Mouse (Mus musculus): ENCODE data around the gene Synj1. TPM values are rescaled to one million over a fixed set of nuclear protein-coding genes. Genes with fewer than 3 reads are reported as not detected.

The Synj1 gene
- polyA plus RNA-seq, 1 experiment, result 157 TPM

- Histone ChIP-seq H3K4me3 (ENCODE audit: insufficient read depth, low read length) (peak overlapping the region; percentile 55), H3K27ac (ENCODE audit: insufficient read depth, low read length) (peak overlapping the region; percentile 41; the same call in 1 of the 2 replicates), H3K4me1 (ENCODE audit: control insufficient read depth, insufficient read depth, low read length) (no peaks in the 10 kb centered on the region)
- TF ChIP-seq POLR2A (IDR thresholded peaks at IDR 0.05; ENCODE audit: extremely low read depth, insufficient read depth, low read length), result no peak
- TF ChIP-seq CTCF (IDR thresholded peaks at IDR 0.05; ENCODE audit: extremely low read depth, insufficient read depth, low read length), result no peak
Observed at GRCm38 (mm10) chr16:90934193-90934686, 76.9 kb downstream of the Synj1 start.

- Histone ChIP-seq H3K4me1 (ENCODE audit: control insufficient read depth, insufficient read depth, low read length) (no peaks in the 10 kb centered on the region; the same call in 1 of the 2 replicates), H3K27ac (ENCODE audit: insufficient read depth, low read length) (no peak overlapping the region), H3K4me3 (ENCODE audit: insufficient read depth, low read length) (peak overlapping the region; percentile 55)
- no peak for TF ChIP-seq POLR2A (IDR thresholded peaks at IDR 0.05; ENCODE audit: extremely low read depth, insufficient read depth, low read length)
- TF ChIP-seq CTCF (IDR thresholded peaks at IDR 0.05; ENCODE audit: extremely low read depth, insufficient read depth, low read length), result no peak
Observed at GRCm38 (mm10) chr16:90933534-90934176, 77.5 kb downstream of the Synj1 start.

DNA sequence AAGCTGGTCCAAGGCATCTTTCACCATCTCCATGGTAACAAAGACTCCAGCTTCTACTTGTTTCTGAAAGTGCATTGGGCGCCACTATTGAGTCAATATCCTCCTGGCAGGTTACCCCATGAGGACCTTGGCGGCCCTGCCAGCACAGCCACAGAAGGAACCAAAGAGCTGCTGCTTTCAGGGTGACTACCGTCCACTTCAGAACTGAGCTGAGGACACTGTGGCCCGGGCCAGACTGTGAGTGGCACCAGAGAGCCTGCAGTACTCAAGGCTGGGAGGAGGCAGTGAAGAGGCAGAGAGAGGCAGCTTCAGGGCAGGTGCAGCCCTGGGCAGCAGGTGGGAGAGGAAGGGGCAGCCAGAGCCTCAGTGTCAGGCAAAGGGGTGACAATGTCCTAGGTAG, 83.7 kb downstream of the Synj1 start:
- Histone ChIP-seq H3K4me1 (ENCODE audit: control insufficient read depth, insufficient read depth, low read length) (no peaks in the 10 kb centered on the region; the same call in 1 of the 2 replicates), H3K4me3 (ENCODE audit: insufficient read depth, low read length) (no peak overlapping the region), H3K27ac (ENCODE audit: insufficient read depth, low read length) (no peak overlapping the region)
- TF ChIP-seq CTCF (IDR thresholded peaks at IDR 0.05; ENCODE audit: extremely low read depth, insufficient read depth, low read length) (no peak), POLR2A (IDR thresholded peaks at IDR 0.05; ENCODE audit: extremely low read depth, insufficient read depth, low read length) (no peak)

GRCm38 (mm10) chr16:90925461-90925860, 85.6 kb downstream of the Synj1 start:
- H3K4me3 ChIP-seq (ENCODE audit: insufficient read depth, low read length), result no peak overlapping the region
- no peak overlapping the region for H3K27ac ChIP-seq (ENCODE audit: insufficient read depth, low read length)
- H3K4me1 ChIP-seq (ENCODE audit: control insufficient read depth, insufficient read depth, low read length), result no peaks in the 10 kb centered on the region; the same call in 1 of the 2 replicates
- peak; percentile 93 for TF ChIP-seq CTCF (IDR thresholded peaks at IDR 0.05; ENCODE audit: extremely low read depth, insufficient read depth, low read length)
- TF ChIP-seq POLR2A (IDR thresholded peaks at IDR 0.05; ENCODE audit: extremely low read depth, insufficient read depth, low read length), result no peak

DNA sequence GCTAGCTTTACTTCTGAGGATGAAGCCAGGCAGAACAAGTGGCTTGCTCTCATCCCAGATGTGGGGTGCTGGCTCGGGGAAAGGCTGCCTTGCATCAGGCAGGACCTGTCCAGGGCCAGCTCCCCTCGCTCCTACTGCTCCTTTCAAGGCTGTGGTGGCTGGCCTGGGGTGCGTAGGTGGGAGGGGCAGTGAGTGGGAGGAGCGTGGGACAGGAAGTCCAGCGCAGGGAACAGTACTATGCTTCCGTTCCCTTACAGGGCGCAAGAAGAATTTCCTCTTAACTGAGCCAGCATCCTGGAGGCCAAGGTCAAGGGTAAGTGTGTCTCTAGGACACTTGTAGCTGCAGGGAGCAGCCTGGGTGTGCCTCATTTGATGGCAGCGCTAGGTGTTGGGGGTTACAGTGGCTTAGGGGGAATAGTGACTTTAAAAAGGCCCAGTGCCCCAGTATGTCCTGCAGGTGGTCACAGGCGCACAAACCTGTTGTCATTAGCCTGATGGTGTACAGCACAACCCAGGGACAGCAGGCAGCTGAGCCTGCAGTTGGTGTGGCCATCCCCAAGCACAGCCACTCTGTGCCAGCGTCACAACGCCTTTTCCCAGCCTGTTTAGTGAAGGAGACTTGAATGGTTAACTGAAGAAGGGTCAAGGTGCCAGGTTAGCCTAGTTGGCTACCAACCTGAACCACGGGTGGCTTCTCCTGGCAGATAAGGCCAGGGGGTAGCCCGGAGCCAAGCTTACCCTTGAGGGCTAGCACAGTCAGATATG, 86.3 kb downstream of the Synj1 start:
- Histone ChIP-seq H3K27ac (ENCODE audit: insufficient read depth, low read length) (no peak overlapping the region), H3K4me3 (ENCODE audit: insufficient read depth, low read length) (no peak overlapping the region), H3K4me1 (ENCODE audit: control insufficient read depth, insufficient read depth, low read length) (no peaks in the 10 kb centered on the region; the same call in 1 of the 2 replicates)
- no peak for TF ChIP-seq POLR2A (IDR thresholded peaks at IDR 0.05; ENCODE audit: extremely low read depth, insufficient read depth, low read length)

- TF ChIP-seq CTCF (IDR thresholded peaks at IDR 0.05; ENCODE audit: extremely low read depth, insufficient read depth, low read length) (no peak), POLR2A (IDR thresholded peaks at IDR 0.05; ENCODE audit: extremely low read depth, insufficient read depth, low read length) (no peak)
- Histone ChIP-seq H3K4me3 (ENCODE audit: insufficient read depth, low read length) (no peak overlapping the region), H3K4me1 (ENCODE audit: control insufficient read depth, insufficient read depth, low read length) (no peaks in the 10 kb centered on the region), H3K27ac (ENCODE audit: insufficient read depth, low read length) (no peak overlapping the region)
Observed at GRCm38 (mm10) chr16:90921471-90922159, 89.5 kb downstream of the Synj1 start.

DNA sequence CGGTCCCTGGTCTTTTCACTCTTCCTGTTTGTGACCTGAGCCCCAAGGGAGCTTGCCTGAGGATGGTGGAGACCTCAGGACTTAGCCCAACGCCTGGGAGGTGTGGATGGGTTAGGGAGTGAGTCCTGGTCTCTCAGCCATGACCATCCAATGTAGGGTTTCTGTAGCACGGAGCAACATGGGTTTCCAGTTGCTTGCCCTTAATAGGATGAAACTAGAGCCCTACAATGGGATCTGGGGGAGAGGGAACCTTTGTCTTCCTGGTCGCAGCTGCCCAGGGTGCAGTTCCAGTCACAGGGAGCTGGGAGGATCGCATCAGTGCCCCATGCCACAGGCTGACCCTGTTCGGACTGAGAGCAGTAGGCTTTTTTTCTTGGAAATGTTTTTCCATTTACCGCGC, 94.0 kb downstream of the Synj1 start:
- Histone ChIP-seq H3K27ac (ENCODE audit: insufficient read depth, low read length) (no peak overlapping the region), H3K4me1 (ENCODE audit: control insufficient read depth, insufficient read depth, low read length) (no peaks in the 10 kb centered on the region), H3K4me3 (ENCODE audit: insufficient read depth, low read length) (no peak overlapping the region)
- TF ChIP-seq POLR2A (IDR thresholded peaks at IDR 0.05; ENCODE audit: extremely low read depth, insufficient read depth, low read length) (no peak), CTCF (IDR thresholded peaks at IDR 0.05; ENCODE audit: extremely low read depth, insufficient read depth, low read length) (no peak)

GRCm38 (mm10) chr16:90916040-90916481, 95.0 kb downstream of the Synj1 start:
- Histone ChIP-seq H3K4me3 (ENCODE audit: insufficient read depth, low read length) (no peak overlapping the region), H3K4me1 (ENCODE audit: control insufficient read depth, insufficient read depth, low read length) (no peaks in the 10 kb centered on the region), H3K27ac (ENCODE audit: insufficient read depth, low read length) (no peak overlapping the region)
- TF ChIP-seq POLR2A (IDR thresholded peaks at IDR 0.05; ENCODE audit: extremely low read depth, insufficient read depth, low read length), result no peak
- no peak for TF ChIP-seq CTCF (IDR thresholded peaks at IDR 0.05; ENCODE audit: extremely low read depth, insufficient read depth, low read length)

- H3K4me1 ChIP-seq (ENCODE audit: control insufficient read depth, insufficient read depth, low read length), result no peaks in the 10 kb centered on the region
- no peak overlapping the region for H3K27ac ChIP-seq (ENCODE audit: insufficient read depth, low read length)
- TF ChIP-seq CTCF (IDR thresholded peaks at IDR 0.05; ENCODE audit: extremely low read depth, insufficient read depth, low read length) (no peak), POLR2A (IDR thresholded peaks at IDR 0.05; ENCODE audit: extremely low read depth, insufficient read depth, low read length) (no peak)
- no peak overlapping the region for H3K4me3 ChIP-seq (ENCODE audit: insufficient read depth, low read length)
Observed at GRCm38 (mm10) chr16:90911766-90912165, 99.3 kb downstream of the Synj1 start.
